Mouse (Mus musculus) right cerebral cortex, postnatal 10 days (tissue): ENCODE measurements at regions not wholly inside any gene's neighbourhood (a gene's known extent, or its start where the extent isn't known, plus 50 kb on each side); places are given as distances from the start of the nearest gene placed in this dataset.

ENCODE experiments used
- DNase-seq, 2 experiments: peaks; one replicate each; pipeline ENCODE4 v3.0.0; 2021; ENCODE audit warnings: low spot score in 2 of 2

GRCm38 (mm10) chr16:74598361-74598760 lies 186.7 kb upstream of the Robo2 start:
- DNase-seq, result no peak

GRCm38 (mm10) chr16:74597735-74598340 lies 186.2 kb upstream of the Robo2 start:
- peak; percentile 44 to 55 for DNase-seq

- no peak for DNase-seq
Observed at GRCm38 (mm10) chr16:74591896-74592295, 180.3 kb upstream of the Robo2 start.

- no peak for DNase-seq
Observed at GRCm38 (mm10) chr16:74582645-74583423, 171.2 kb upstream of the Robo2 start.

GRCm38 (mm10) chr16:74548374-74548773 lies 136.7 kb upstream of the Robo2 start:
- DNase-seq, result no peak

- DNase-seq, result no peak
Observed at GRCm38 (mm10) chr16:74530531-74530930, 118.9 kb upstream of the Robo2 start.

GRCm38 (mm10) chr16:74528245-74528644 lies 116.6 kb upstream of the Robo2 start:
- no peak for DNase-seq

- no peak for DNase-seq
Observed at GRCm38 (mm10) chr16:74526521-74526920, 114.9 kb upstream of the Robo2 start.

GRCm38 (mm10) chr16:74520501-74520900 lies 108.9 kb upstream of the Robo2 start:
- DNase-seq, result no peak

- no peak for DNase-seq
Observed at GRCm38 (mm10) chr16:74517888-74518287, 106.3 kb upstream of the Robo2 start.

GRCm38 (mm10) chr16:74517374-74517773 lies 105.7 kb upstream of the Robo2 start:
- no peak for DNase-seq

GRCm38 (mm10) chr16:74514481-74514880 lies 102.9 kb upstream of the Robo2 start:
- DNase-seq, result no peak

GRCm38 (mm10) chr16:74510383-74510782 lies 98.8 kb upstream of the Robo2 start:
- no peak for DNase-seq

GRCm38 (mm10) chr16:74509489-74509888 lies 97.9 kb upstream of the Robo2 start:
- no peak for DNase-seq

GRCm38 (mm10) chr16:74506719-74507118 lies 95.1 kb upstream of the Robo2 start:
- no peak for DNase-seq

- DNase-seq, result no peak
Observed at GRCm38 (mm10) chr16:74506173-74506709, 94.6 kb upstream of the Robo2 start.

- DNase-seq, result no peak
Observed at GRCm38 (mm10) chr16:74504426-74504825, 92.8 kb upstream of the Robo2 start.

- peak in 1 of 2 experiments; percentile 37 for DNase-seq
Observed at GRCm38 (mm10) chr16:74500687-74501086, 89.1 kb upstream of the Robo2 start.

- DNase-seq, result no peak
Observed at GRCm38 (mm10) chr16:74467745-74468420, 56.3 kb upstream of the Robo2 start.

- DNase-seq, result no peak
Observed at GRCm38 (mm10) chr16:74467159-74467558, 55.5 kb upstream of the Robo2 start.

GRCm38 (mm10) chr16:74464835-74465234 lies 53.2 kb upstream of the Robo2 start:
- DNase-seq, result no peak

GRCm38 (mm10) chr16:74464290-74464689 lies 52.7 kb upstream of the Robo2 start:
- peak; percentile 25 to 65 for DNase-seq

GRCm38 (mm10) chr16:74462436-74462835 lies 50.8 kb upstream of the Robo2 start:
- DNase-seq, result no peak
